Mouse (Mus musculus): Measurements from ENCODE around the gene Srpk2. TPM values are rescaled to one million over a fixed set of nuclear protein-coding genes. Genes with fewer than 3 reads are reported as not detected.
A peak's percentile ranks its signal among the peaks of the same experiment; 100 is the strongest.
"Not testable (repeated sequence)": the region's sequence is repeated elsewhere in the genome, so short reads cannot be mapped to it uniquely, and the experiment has no call there.

Srpk2 gene
- polyA plus RNA-seq, 1 experiment from 2014 or later, result 53.9 TPM

DNA sequence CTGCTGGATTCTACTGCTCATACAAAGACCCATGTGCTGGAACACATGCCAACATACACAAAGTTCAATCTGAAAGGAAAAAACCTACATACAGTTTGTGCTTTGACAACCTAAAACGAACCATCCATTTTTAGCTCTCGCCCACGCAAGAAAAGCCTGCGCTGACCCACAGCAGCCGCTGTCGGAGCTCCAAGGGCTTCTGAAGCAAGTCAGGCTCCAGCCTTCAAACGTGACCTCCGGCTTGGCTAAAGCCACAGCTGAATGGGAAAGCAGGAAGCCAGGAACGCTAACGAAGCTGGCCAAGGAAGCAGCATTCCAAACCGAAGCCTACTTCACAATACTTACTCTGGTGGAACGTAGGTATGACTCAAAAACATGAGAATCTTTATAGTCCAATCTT lies 85.9 kb downstream of the Srpk2 start:
- Histone ChIP-seq H3K4me2 (ENCODE audit: low read depth, low read length) (no peak overlapping the region), H3K4me3 (ENCODE audit: low read depth, low read length) (no peak overlapping the region), H3K27ac (replicated peaks; ENCODE audit: low read depth, low read length) (no peak overlapping the region), H3K27me3 (ENCODE audit: control insufficient read depth, insufficient read depth, low read length) (no peaks in the 10 kb centered on the region), H3K4me1 (ENCODE audit: control insufficient read depth, insufficient read depth, low read length) (no peaks in the 10 kb centered on the region), H3K9ac (replicated peaks; ENCODE audit: low read length) (no peak overlapping the region), H3K9me3 (replicated peaks; ENCODE audit: control insufficient read depth, low read length) (no peaks in the 10 kb centered on the region), H3K36me3 (replicated peaks; ENCODE audit: control insufficient read depth, insufficient read depth, low read depth, low read length) (no peaks in the 10 kb centered on the region)
- ATAC-seq (replicated peaks; ENCODE audit: insufficient number of reproducible peaks, low FRiP score, low TSS enrichment, low read depth) (no peak), DNase-seq (ENCODE audit: low spot score) (no peak)
- WGBS, result 68% methylated on average over 12 of the region's 12 CpGs

DNA sequence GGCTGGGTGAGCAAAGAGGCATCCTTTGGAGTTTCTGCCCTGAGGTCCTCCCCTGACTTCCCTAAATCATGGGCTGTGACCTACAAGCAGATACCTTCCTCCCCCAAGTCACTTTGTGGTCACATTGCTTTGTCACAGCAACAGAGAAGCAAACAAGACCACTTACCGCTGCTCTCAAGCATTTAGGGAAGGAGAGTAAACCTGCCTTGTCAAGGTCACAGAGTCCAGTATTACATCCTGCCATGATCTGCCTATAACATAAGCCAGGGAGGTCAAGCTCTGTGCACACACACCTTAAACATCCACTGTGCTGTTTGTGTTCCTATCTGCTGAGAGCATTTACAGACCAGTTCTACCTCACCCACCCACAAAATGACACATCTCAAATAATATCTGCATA lies 86.4 kb downstream of the Srpk2 start:
- H3K4me3 ChIP-seq (ENCODE audit: low read depth, low read length), result no peak overlapping the region
- H3K27ac ChIP-seq (replicated peaks; ENCODE audit: low read depth, low read length), result no peak overlapping the region
- no peaks in the 10 kb centered on the region for H3K27me3 ChIP-seq (ENCODE audit: control insufficient read depth, insufficient read depth, low read length)
- H3K36me3 ChIP-seq (replicated peaks; ENCODE audit: control insufficient read depth, insufficient read depth, low read depth, low read length), result no peaks in the 10 kb centered on the region
- H3K9ac ChIP-seq (replicated peaks; ENCODE audit: low read length), result no peak overlapping the region
- no peaks in the 10 kb centered on the region for H3K9me3 ChIP-seq (replicated peaks; ENCODE audit: control insufficient read depth, low read length)
- no peak for DNase-seq (ENCODE audit: low spot score)
- WGBS, result 50% methylated on average over 1 of the region's 1 CpGs
- no peak for ATAC-seq (replicated peaks; ENCODE audit: insufficient number of reproducible peaks, low FRiP score, low TSS enrichment, low read depth)
- no peaks in the 10 kb centered on the region for H3K4me1 ChIP-seq (ENCODE audit: control insufficient read depth, insufficient read depth, low read length)
- no peak overlapping the region for H3K4me2 ChIP-seq (ENCODE audit: low read depth, low read length)

DNA sequence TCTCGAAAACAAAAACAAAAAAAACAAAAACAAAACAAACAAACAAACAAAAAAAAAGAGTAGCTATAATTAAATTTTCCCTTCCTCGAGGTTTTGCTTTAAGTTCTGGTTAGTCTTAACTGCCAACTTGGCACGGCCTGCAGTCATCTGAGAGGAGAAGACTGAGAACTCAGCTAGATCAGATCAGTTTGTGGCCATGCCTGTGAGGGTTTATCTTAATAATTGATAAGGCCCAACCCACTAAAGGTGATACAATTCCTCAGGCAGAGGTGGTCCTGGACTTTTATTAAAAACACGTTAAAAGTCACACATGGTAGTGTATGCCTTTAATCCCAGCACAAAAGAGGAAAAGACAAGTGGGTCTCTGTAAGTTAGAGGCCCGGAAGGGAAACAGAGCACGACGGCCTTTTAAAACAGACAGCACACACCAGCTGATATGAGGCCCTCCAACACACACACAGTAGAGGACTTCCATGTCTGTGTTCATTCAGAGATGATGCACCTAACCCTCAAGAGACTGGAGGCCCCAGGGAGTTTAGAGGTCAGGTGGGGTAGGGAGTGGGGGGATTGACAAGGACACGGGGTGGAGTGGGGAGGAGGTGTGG lies 87.1 kb downstream of the Srpk2 start:
- Histone ChIP-seq H3K36me3 (replicated peaks; ENCODE audit: control insufficient read depth, insufficient read depth, low read depth, low read length) (no peaks in the 10 kb centered on the region), H3K4me1 (ENCODE audit: control insufficient read depth, insufficient read depth, low read length) (no peaks in the 10 kb centered on the region), H3K27ac (replicated peaks; ENCODE audit: low read depth, low read length) (no peak overlapping the region), H3K4me3 (ENCODE audit: low read depth, low read length) (no peak overlapping the region), H3K9me3 (replicated peaks; ENCODE audit: control insufficient read depth, low read length) (no peaks in the 10 kb centered on the region), H3K4me2 (ENCODE audit: low read depth, low read length) (no peak overlapping the region), H3K9ac (replicated peaks; ENCODE audit: low read length) (no peak overlapping the region), H3K27me3 (ENCODE audit: control insufficient read depth, insufficient read depth, low read length) (no peaks in the 10 kb centered on the region)
- DNase-seq (ENCODE audit: low spot score) (no peak), ATAC-seq (replicated peaks; ENCODE audit: insufficient number of reproducible peaks, low FRiP score, low TSS enrichment, low read depth) (no peak)
- 77% methylated on average over 8 of the region's 8 CpGs for WGBS

DNA sequence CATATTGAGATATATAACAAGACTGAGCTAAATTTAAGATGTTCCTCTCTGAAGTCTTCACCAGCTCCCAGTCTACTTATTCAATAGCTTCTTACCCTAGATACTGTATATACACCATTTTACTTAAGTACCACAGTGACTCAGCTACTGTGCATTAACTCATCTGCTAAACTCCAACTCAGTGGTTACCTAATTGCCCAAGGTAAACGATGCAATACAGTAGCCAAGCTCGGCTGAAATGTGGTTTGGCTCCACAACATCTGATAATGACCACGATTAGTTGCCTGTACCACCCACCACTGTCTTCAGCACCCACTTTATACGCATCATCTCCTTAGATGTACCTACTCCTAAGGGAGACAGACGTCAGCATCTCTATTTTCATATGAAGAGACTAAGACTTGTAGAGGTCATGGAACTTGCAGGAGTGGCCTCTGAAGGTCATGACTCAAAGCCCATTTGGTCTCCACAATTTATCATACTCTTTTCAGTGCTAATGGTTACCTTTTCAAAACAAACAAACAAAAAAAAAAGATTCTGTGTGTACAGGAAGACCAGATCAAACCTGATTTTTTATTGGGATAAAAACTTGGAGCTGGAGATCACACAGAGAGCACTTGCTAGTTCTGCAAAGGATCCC lies 88.0 kb downstream of the Srpk2 start:
- H3K27me3 ChIP-seq (ENCODE audit: control insufficient read depth, insufficient read depth, low read length), result no peaks in the 10 kb centered on the region
- WGBS, result 89% methylated on average over 5 of the region's 5 CpGs
- H3K4me1 ChIP-seq (ENCODE audit: control insufficient read depth, insufficient read depth, low read length), result no peaks in the 10 kb centered on the region
- H3K9me3 ChIP-seq (replicated peaks; ENCODE audit: control insufficient read depth, low read length), result no peaks in the 10 kb centered on the region
- H3K4me2 ChIP-seq (ENCODE audit: low read depth, low read length), result no peak overlapping the region
- no peaks in the 10 kb centered on the region for H3K36me3 ChIP-seq (replicated peaks; ENCODE audit: control insufficient read depth, insufficient read depth, low read depth, low read length)
- no peak overlapping the region for H3K9ac ChIP-seq (replicated peaks; ENCODE audit: low read length)
- ATAC-seq (replicated peaks; ENCODE audit: insufficient number of reproducible peaks, low FRiP score, low TSS enrichment, low read depth) (no peak), DNase-seq (ENCODE audit: low spot score) (no peak)
- H3K27ac ChIP-seq (replicated peaks; ENCODE audit: low read depth, low read length), result no peak overlapping the region
- H3K4me3 ChIP-seq (ENCODE audit: low read depth, low read length), result no peak overlapping the region

DNA sequence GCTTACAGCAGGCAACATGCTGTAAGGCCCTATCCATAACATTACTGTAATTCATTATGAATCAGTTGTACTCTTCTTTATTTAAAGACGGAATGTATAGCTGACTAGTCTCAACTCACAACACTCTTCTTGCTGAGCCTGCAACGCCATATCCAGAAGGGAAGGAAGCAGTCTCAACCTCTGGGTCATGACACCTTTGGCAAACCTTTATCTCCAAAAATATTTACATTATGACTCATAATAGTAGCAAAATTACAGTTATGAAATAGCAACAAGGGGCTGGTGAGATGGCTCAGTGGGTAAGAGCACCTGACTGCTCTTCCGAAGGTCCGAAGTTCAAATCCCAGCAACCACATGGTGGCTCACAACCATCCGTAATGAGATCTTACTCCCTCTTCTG lies 94.1 kb downstream of the Srpk2 start:
- H3K4me2 ChIP-seq (ENCODE audit: low read depth, low read length); H3K27me3 ChIP-seq (ENCODE audit: control insufficient read depth, insufficient read depth, low read length); DNase-seq (ENCODE audit: low spot score); H3K9me3 ChIP-seq (replicated peaks; ENCODE audit: control insufficient read depth, low read length); H3K36me3 ChIP-seq (replicated peaks; ENCODE audit: control insufficient read depth, insufficient read depth, low read depth, low read length); H3K9ac ChIP-seq (replicated peaks; ENCODE audit: low read length); H3K4me3 ChIP-seq (ENCODE audit: low read depth, low read length); ATAC-seq (replicated peaks; ENCODE audit: insufficient number of reproducible peaks, low FRiP score, low TSS enrichment, low read depth); H3K4me1 ChIP-seq (ENCODE audit: control insufficient read depth, insufficient read depth, low read length); H3K27ac ChIP-seq (replicated peaks; ENCODE audit: low read depth, low read length): not testable (repeated sequence)
- WGBS, result 94% methylated on average over 4 of the region's 5 CpGs

DNA sequence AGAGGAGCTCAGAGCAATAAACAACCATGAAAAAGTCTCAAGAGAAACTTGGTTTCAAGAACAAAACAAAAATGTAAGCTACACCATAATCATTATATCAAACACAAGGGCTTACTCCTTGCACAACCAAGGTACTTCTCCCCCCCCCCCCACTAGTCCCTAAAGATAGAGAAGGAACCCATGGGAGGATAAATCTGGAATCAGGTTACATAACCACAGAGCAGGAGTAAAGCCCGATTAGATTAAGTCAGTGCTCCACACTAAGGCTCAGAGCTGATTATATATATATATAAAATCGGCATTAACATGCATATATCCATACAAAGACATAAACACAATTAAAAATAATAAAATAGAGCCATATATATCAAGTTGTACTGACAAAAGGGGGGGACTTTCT lies 96.8 kb downstream of the Srpk2 start:
- no peaks in the 10 kb centered on the region for H3K36me3 ChIP-seq (replicated peaks; ENCODE audit: control insufficient read depth, insufficient read depth, low read depth, low read length)
- no peak overlapping the region for H3K27ac ChIP-seq (replicated peaks; ENCODE audit: low read depth, low read length)
- ATAC-seq (replicated peaks; ENCODE audit: insufficient number of reproducible peaks, low FRiP score, low TSS enrichment, low read depth) (no peak), DNase-seq (ENCODE audit: low spot score) (no peak)
- H3K4me3 ChIP-seq (ENCODE audit: low read depth, low read length), result no peak overlapping the region
- H3K4me2 ChIP-seq (ENCODE audit: low read depth, low read length), result no peak overlapping the region
- H3K9ac ChIP-seq (replicated peaks; ENCODE audit: low read length), result no peak overlapping the region
- 70% methylated on average over 2 of the region's 2 CpGs for WGBS
- no peaks in the 10 kb centered on the region for H3K27me3 ChIP-seq (ENCODE audit: control insufficient read depth, insufficient read depth, low read length)
- H3K9me3 ChIP-seq (replicated peaks; ENCODE audit: control insufficient read depth, low read length), result no peaks in the 10 kb centered on the region
- H3K4me1 ChIP-seq (ENCODE audit: control insufficient read depth, insufficient read depth, low read length), result no peaks in the 10 kb centered on the region

DNA sequence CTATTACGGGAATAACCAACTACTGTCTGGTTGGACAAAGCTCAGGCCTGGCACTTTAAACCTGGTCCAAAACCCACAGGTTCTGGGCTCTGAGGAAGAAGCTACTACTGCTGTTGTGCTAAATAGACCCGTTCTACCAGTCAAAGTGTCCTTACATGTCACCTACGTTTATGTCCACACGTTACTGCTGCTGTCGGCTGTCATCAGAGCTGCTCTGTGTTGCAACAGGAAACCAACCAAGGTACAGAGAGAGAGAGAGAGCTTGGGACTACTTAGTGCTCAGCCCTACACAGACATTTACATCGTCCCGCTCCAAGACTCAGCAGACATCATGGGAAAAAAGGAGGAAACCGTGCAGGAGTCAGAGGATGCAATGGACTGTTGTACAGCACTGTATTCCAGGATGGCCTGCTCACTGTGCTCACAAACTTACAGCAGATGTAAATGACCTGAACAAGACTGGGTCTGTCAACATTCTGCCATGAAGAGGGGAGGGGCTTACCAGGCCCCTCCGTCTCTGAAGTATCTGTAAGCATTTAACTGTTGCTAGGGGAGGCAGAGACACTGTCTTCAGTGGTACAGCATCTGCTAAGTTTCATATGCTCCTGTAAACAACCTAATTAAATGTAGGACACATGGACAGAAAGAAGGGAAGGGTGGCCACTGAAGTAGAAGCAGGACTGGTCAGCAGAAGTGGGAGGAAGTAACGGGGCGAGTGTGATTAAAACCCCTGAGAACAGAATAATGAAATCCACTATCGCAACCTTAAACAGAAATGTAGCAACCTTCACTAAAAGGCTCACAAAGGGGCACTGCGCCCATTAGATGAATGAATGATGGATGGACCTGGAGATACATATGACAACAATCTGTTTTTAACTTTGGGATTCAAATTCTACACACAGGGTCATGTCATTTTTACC lies 97.6 kb downstream of the Srpk2 start:
- Histone ChIP-seq H3K27ac (replicated peaks; ENCODE audit: low read depth, low read length) (no peak overlapping the region), H3K9ac (replicated peaks; ENCODE audit: low read length) (no peak overlapping the region), H3K4me1 (ENCODE audit: control insufficient read depth, insufficient read depth, low read length) (no peaks in the 10 kb centered on the region), H3K27me3 (ENCODE audit: control insufficient read depth, insufficient read depth, low read length) (no peaks in the 10 kb centered on the region), H3K36me3 (replicated peaks; ENCODE audit: control insufficient read depth, insufficient read depth, low read depth, low read length) (no peaks in the 10 kb centered on the region), H3K4me2 (ENCODE audit: low read depth, low read length) (no peak overlapping the region), H3K4me3 (ENCODE audit: low read depth, low read length) (no peak overlapping the region), H3K9me3 (replicated peaks; ENCODE audit: control insufficient read depth, low read length) (no peaks in the 10 kb centered on the region)
- DNase-seq (ENCODE audit: low spot score) (no peak), ATAC-seq (replicated peaks; ENCODE audit: insufficient number of reproducible peaks, low FRiP score, low TSS enrichment, low read depth) (peak; percentile 39; the same call in 1 of the 2 replicates)
- 82% methylated on average over 13 of the region's 13 CpGs for WGBS
